Mouse (Mus musculus) cerebellum, adult 2 months (tissue): ENCODE data around the gene Stat2. TPM values are rescaled to one million over a fixed set of nuclear protein-coding genes. Genes with fewer than 3 reads are reported as not detected.

Source experiments
- DNase-seq, 2 experiments: peaks; one replicate each; pipeline ENCODE4 v3.0.0; 2021
- H3K27ac ChIP-seq: fragments of 200-500 bp; 2 replicates; pipeline ENCODE4 v1.5.1; 2012; ENCODE audit warnings: low read length, control low read depth, inconsistent platforms; ENCODE audit not compliant: insufficient read depth
- H3K27me3 ChIP-seq: fragments of 200-500 bp; 2 replicates; pipeline ENCODE4 v1.6.1; 2012; ENCODE audit warnings: inconsistent platforms, mild to moderate bottlenecking, low read length, moderate library complexity; ENCODE audit not compliant: control insufficient read depth, insufficient read depth
- H3K4me1 ChIP-seq: fragments of 200-500 bp; 2 replicates; pipeline ENCODE4 v1.6.1; 2011; ENCODE audit warnings: low read length; ENCODE audit not compliant: control insufficient read depth, insufficient read depth
- H3K4me3 ChIP-seq: fragments of 200-500 bp; replicated peaks from 2 replicates; pipeline ENCODE3; 2011; ENCODE audit warnings: mild to moderate bottlenecking, low read depth, low read length, control low read depth; ENCODE audit not compliant: insufficient read depth
- CTCF ChIP-seq: fragments of 200-500 bp; IDR thresholded peaks from 2 replicates; pipeline ENCODE4 v1.5.1; 2011; ENCODE audit warnings: low read depth, mild to moderate bottlenecking, control low read depth, low read length, moderate library complexity, borderline replicate concordance; ENCODE audit not compliant: insufficient read depth
- POLR2A ChIP-seq: fragments of 200-500 bp; IDR thresholded peaks from 2 replicates; pipeline ENCODE4 v1.6.1; 2011; ENCODE audit warnings: low read length, control low read depth, borderline replicate concordance; ENCODE audit not compliant: insufficient read depth
- WGBS: fragments of 180-500 bp; shearing (Covaris S2); methylation state at CpG from one replicate; pipeline ENCODE4 v1.1.7; 2018; 5-methylcytosine and 5-hydroxymethylcytosine counted together
- polyA plus RNA-seq: library from polyadenylated mRNA; depleted of rRNA; stranded (reverse); fragments of >200 nt; gene quantifications from 2 replicates; pipeline ENCODE4 v1.2.3, GENCODE M21; 2012

Stat2 gene
- polyA plus RNA-seq, 1 experiment = 94.4 TPM

GRCm38 (mm10) chr10:128231146-128231545, 39.2 kb upstream of the Stat2 start:
- WGBS = 9% methylated on average over 5 of the region's 5 CpGs
- Histone ChIP-seq H3K4me3 (peak overlapping the region; percentile 98), H3K4me1 (peaks cover 3% of the 10 kb centered on the region; the same call in 1 of the 2 replicates), H3K27ac (no peak overlapping the region), H3K27me3 (no peaks in the 10 kb centered on the region)
- no peak for DNase-seq
- TF ChIP-seq CTCF = no peak

- WGBS = under 1% methylated on average over 58 of the region's 58 CpGs
- Histone ChIP-seq H3K4me1 (peaks cover 3% of the 10 kb centered on the region; the same call in 1 of the 2 replicates), H3K27me3 (no peaks in the 10 kb centered on the region), H3K4me3 (peak within 1 kb of the TSS; percentile 98), H3K27ac (peak within 1 kb of the TSS; percentile 93)
- DNase-seq = peak; percentile 85 to 95
- TF ChIP-seq CTCF (no peak), POLR2A (peak; percentile 95)
These were observed 38.5 kb upstream of the Stat2 start, which contains the start of gene Timeless for GRCm38 (mm10) chr10:128231697-128232419. Gene Timeless, plus strand, starts transcription at chr10:128232065.

GRCm38 (mm10) chr10:128232420-128232985, 37.9 kb upstream of the Stat2 start:
- no peaks in the 10 kb centered on the region for H3K27me3 ChIP-seq
- H3K27ac ChIP-seq = peak overlapping the region; percentile 93
- peak; percentile 67 to 80 for DNase-seq
- WGBS = under 1% methylated on average over 14 of the region's 14 CpGs
- peak overlapping the region; percentile 98 for H3K4me3 ChIP-seq
- H3K4me1 ChIP-seq = peaks cover 3% of the 10 kb centered on the region; the same call in 1 of the 2 replicates
- TF ChIP-seq POLR2A = no peak
- TF ChIP-seq CTCF = peak; percentile 77

GRCm38 (mm10) chr10:128236321-128236720, 34.0 kb upstream of the Stat2 start:
- Histone ChIP-seq H3K4me3 (no peak overlapping the region), H3K4me1 (peaks cover 7% of the 10 kb centered on the region; the same call in 1 of the 2 replicates), H3K27ac (no peak overlapping the region), H3K27me3 (no peaks in the 10 kb centered on the region)
- TF ChIP-seq POLR2A (no peak), CTCF (no peak)
- WGBS = 81% methylated on average over 4 of the region's 4 CpGs
- no peak for DNase-seq

- no peaks in the 10 kb centered on the region for H3K27me3 ChIP-seq
These were observed 32.4 kb upstream of the Stat2 start for GRCm38 (mm10) chr10:128237807-128238480.

GRCm38 (mm10) chr10:128239140-128239539, 31.2 kb upstream of the Stat2 start:
- no peak overlapping the region for H3K27ac ChIP-seq
- no peak for DNase-seq
- H3K27me3 ChIP-seq = no peaks in the 10 kb centered on the region
- TF ChIP-seq CTCF (no peak), POLR2A (no peak)
- WGBS = over 99% methylated on average over 4 of the region's 4 CpGs
- H3K4me1 ChIP-seq = peaks cover 4% of the 10 kb centered on the region; the same call in 1 of the 2 replicates
- no peak overlapping the region for H3K4me3 ChIP-seq

More at GRCm38 (mm10) chr10:128237807-128238480, 32.4 kb upstream of the Stat2 start:
- whole genome bisulfite sequencing = 41% methylated on average over 15 of the region's 15 CpGs
- TF ChIP-seq POLR2A (no peak), CTCF (no peak)
- peak overlapping the region; percentile 25 for H3K4me3 ChIP-seq
- H3K27ac ChIP-seq = no peak overlapping the region
- DNase-seq = peak; percentile 38 to 56
- H3K4me1 ChIP-seq = peaks cover 5% of the 10 kb centered on the region; the same call in 1 of the 2 replicates

GRCm38 (mm10) chr10:128240131-128240530, 30.2 kb upstream of the Stat2 start:
- 80% methylated on average over 18 of the region's 18 CpGs for WGBS
- no peak overlapping the region for H3K27ac ChIP-seq
- TF ChIP-seq POLR2A (no peak), CTCF (no peak)
- H3K4me1 ChIP-seq = peaks cover 4% of the 10 kb centered on the region; the same call in 1 of the 2 replicates
- no peak for DNase-seq
- H3K27me3 ChIP-seq = no peaks in the 10 kb centered on the region
- no peak overlapping the region for H3K4me3 ChIP-seq

- Histone ChIP-seq H3K4me3 (no peak overlapping the region), H3K27ac (no peak overlapping the region), H3K4me1 (no peaks in the 10 kb centered on the region; the same call in 1 of the 2 replicates), H3K27me3 (no peaks in the 10 kb centered on the region)
- no peak for DNase-seq
- TF ChIP-seq CTCF (no peak), POLR2A (no peak)
- WGBS = 89% methylated on average over 8 of the region's 8 CpGs
These were observed 27.1 kb upstream of the Stat2 start for GRCm38 (mm10) chr10:128243252-128243651.
